8 mouse cellular contexts compared by ENCODE assay signal in genomic region chr7:44467811-44468411, GRCm38 (mm10). TPM values are rescaled to one million over a fixed set of nuclear protein-coding genes. Genes with fewer than 3 reads are reported as not detected.
A peak's percentile ranks its signal among the peaks of the same experiment; 100 is the strongest.
DNase-seq lines count a peak whose midpoint lies in the region; ATAC-seq and TF ChIP-seq lines count a peak whose summit lies in the region.

Gene Josd2 (plus strand): TSS chr7:44467980.

- no peaks in the 10 kb centered on the region for H3K9me3 ChIP-seq in ES-Bruce4 (replicated peaks; ENCODE audit: control insufficient read depth, insufficient read depth, low read length, poor library complexity, severe bottlenecking)
- H3K9me3 ChIP-seq in forebrain, embryonic 13.5 days (replicated peaks), result no peaks in the 10 kb centered on the region
- H3K9me3 ChIP-seq in liver, postnatal 0 days (ENCODE audit: low read length), result no peaks in the 10 kb centered on the region
- no peaks in the 10 kb centered on the region for H3K9me3 ChIP-seq in neural tube, embryonic 14.5 days (ENCODE audit: control insufficient read depth, low read length)

- H3K9ac ChIP-seq in ES-Bruce4 (ENCODE audit: low read depth, poor library complexity, severe bottlenecking), result peak within 1 kb of the TSS; percentile 46
- peak within 1 kb of the TSS; percentile 68 for H3K9ac ChIP-seq in forebrain, embryonic 13.5 days
- peak within 1 kb of the TSS; percentile 84 for H3K9ac ChIP-seq in liver, postnatal 0 days (replicated peaks)
- H3K9ac ChIP-seq in neural tube, embryonic 14.5 days (replicated peaks; ENCODE audit: low read depth, low read length), result peak within 1 kb of the TSS; percentile 57

- H3K4me3 ChIP-seq in ES-Bruce4 (ENCODE audit: low read depth, low read length), result peak within 1 kb of the TSS; percentile 80
- H3K4me3 ChIP-seq in forebrain, embryonic 13.5 days, result peak within 1 kb of the TSS; percentile 53
- peak within 1 kb of the TSS; percentile 83 for H3K4me3 ChIP-seq in liver, postnatal 0 days (ENCODE audit: low read depth, low read length)
- peak within 1 kb of the TSS; percentile 49 for H3K4me3 ChIP-seq in neural tube, embryonic 14.5 days (ENCODE audit: low read depth, low read length)

- TF ChIP-seq POLR2A in ES-Bruce4 (IDR thresholded peaks at IDR 0.05; ENCODE audit: insufficient read depth, low read length), result peak; percentile 11

- no peaks in the 10 kb centered on the region for H3K27me3 ChIP-seq in ES-Bruce4 (ENCODE audit: control insufficient read depth, insufficient read depth, low read length, poor library complexity, severe bottlenecking)
- no peaks in the 10 kb centered on the region for H3K27me3 ChIP-seq in forebrain, embryonic 13.5 days
- H3K27me3 ChIP-seq in liver, postnatal 0 days (ENCODE audit: insufficient read depth, low read length), result peaks cover 14% of the 10 kb centered on the region
- no peaks in the 10 kb centered on the region for H3K27me3 ChIP-seq in neural tube, embryonic 14.5 days (ENCODE audit: control insufficient read depth, insufficient read depth, low read length)

- TF ChIP-seq CTCF in ES-Bruce4 (IDR thresholded peaks at IDR 0.05; ENCODE audit: low read depth, low read length), result no peak
- no peak for TF ChIP-seq CTCF in liver, postnatal 0 days (IDR thresholded peaks at IDR 0.05; ENCODE audit: low read depth)

- no peaks in the 10 kb centered on the region for H3K4me1 ChIP-seq in ES-Bruce4 (ENCODE audit: control insufficient read depth, insufficient read depth, low read length)
- H3K4me1 ChIP-seq in forebrain, embryonic 13.5 days, result peaks cover 61% of the 10 kb centered on the region
- H3K4me1 ChIP-seq in liver, postnatal 0 days (ENCODE audit: insufficient read depth), result peaks cover 41% of the 10 kb centered on the region
- H3K4me1 ChIP-seq in neural tube, embryonic 14.5 days (ENCODE audit: control insufficient read depth, insufficient read depth, low read length), result peaks cover 23% of the 10 kb centered on the region

- DNase-seq in heart, postnatal 10 days, result peak; percentile 96 to 97
- DNase-seq in large intestine, adult 2 months (ENCODE audit: low read depth, low spot score), result peak; percentile 96
- peak; percentile 92 for DNase-seq in liver, postnatal 0 days
- DNase-seq in testis, postnatal 10 days (ENCODE audit: low spot score), result peak; percentile 88

- peak within 1 kb of the TSS; percentile 75 for H3K4me2 ChIP-seq in forebrain, embryonic 13.5 days
- H3K4me2 ChIP-seq in liver, postnatal 0 days (ENCODE audit: low read depth, low read length), result peak within 1 kb of the TSS; percentile 89
- peak within 1 kb of the TSS; percentile 73 for H3K4me2 ChIP-seq in neural tube, embryonic 14.5 days (ENCODE audit: low read depth, low read length)

- no peak within 1 kb of the TSS for H3K27ac ChIP-seq in ES-Bruce4 (ENCODE audit: insufficient read depth, low read length)
- peak within 1 kb of the TSS; percentile 91 for H3K27ac ChIP-seq in forebrain, embryonic 13.5 days
- H3K27ac ChIP-seq in liver, postnatal 0 days (ENCODE audit: low read depth), result peak within 1 kb of the TSS; percentile 82
- H3K27ac ChIP-seq in neural tube, embryonic 14.5 days (ENCODE audit: low read depth, low read length), result peak within 1 kb of the TSS; percentile 89

- intact Hi-C loops in heart, postnatal 10 days (cut with DNase I), result loop anchor here (5.0 kb wide), 1 partner anchor 96 kb away; no protein-coding TSS in a partner anchor

- no peaks in the 10 kb centered on the region for H3K36me3 ChIP-seq in ES-Bruce4 (ENCODE audit: control insufficient read depth, insufficient read depth, low read length, poor library complexity, severe bottlenecking)
- H3K36me3 ChIP-seq in forebrain, embryonic 13.5 days (ENCODE audit: poor library complexity, severe bottlenecking), result peaks cover 16% of the 10 kb centered on the region
- peaks cover 5% of the 10 kb centered on the region for H3K36me3 ChIP-seq in liver, postnatal 0 days (replicated peaks; ENCODE audit: insufficient read depth, low read length)
- peaks cover 12% of the 10 kb centered on the region for H3K36me3 ChIP-seq in neural tube, embryonic 14.5 days (ENCODE audit: control insufficient read depth, insufficient read depth, low read length)

- ATAC-seq in cerebellum, adult (ENCODE audit: insufficient number of reproducible peaks, low FRiP score, low TSS enrichment), result peak; percentile 81
- ATAC-seq in forebrain, embryonic 13.5 days, result peak; percentile 95
- peak; percentile 97 for ATAC-seq in liver, postnatal 0 days
- ATAC-seq in neural tube, embryonic 14.5 days (ENCODE audit: low read depth), result peak; percentile 93

- under 1% methylated on average over 42 of the region's 42 CpGs for WGBS in forebrain, embryonic 13.5 days
- WGBS in large intestine, adult 2 months, result under 1% methylated on average over 42 of the region's 42 CpGs
- 2% methylated on average over 39 of the region's 42 CpGs for WGBS in liver, postnatal 0 days (ENCODE audit: insufficient replicate concordance)
- WGBS in neural tube, embryonic 14.5 days, result under 1% methylated on average over 42 of the region's 42 CpGs

- TF ChIP-seq EP300 in ES-Bruce4 (IDR thresholded peaks at IDR 0.05; ENCODE audit: insufficient read depth, low read depth, low read length), result no peak
- TF ChIP-seq EP300 in liver, postnatal 0 days (IDR thresholded peaks at IDR 0.05; ENCODE audit: low read depth), result peak; percentile 64; the same call in 1 of the 2 replicates

RNA-seq across cellular contexts. Expression of gene Josd2, which starts in this region (rescaled TPM):
- polyA plus RNA-seq in ES-Bruce4 (2011; ENCODE audit: insufficient read depth, insufficient read length, low read depth, missing spikeins), result 9.7 and 12.3 TPM in 2 replicates
- 49.0 and 56.1 TPM in 2 replicates for polyA plus RNA-seq in forebrain, embryonic 13.5 days (2015; fragmentation: Nextera tagmentation; extraction: Ambion mirVana)
- total RNA-seq in heart, postnatal 10 days (2021), result 10 to 100 TPM; 70.3 to 79.0 TPM
- 70.5 and 78.0 TPM in 2 replicates for polyA plus RNA-seq in large intestine, adult 2 months (2012; rRNA removed)
- 59.7 and 63.1 TPM in 2 replicates for polyA plus RNA-seq in liver, postnatal 0 days (2015; fragmentation: Nextera tagmentation; extraction: Ambion mirVana)
- 26.9 and 33.4 TPM in 2 replicates for polyA plus RNA-seq in neural tube, embryonic 14.5 days (2014; fragmentation: Nextera tagmentation; extraction: Ambion mirVana)
